Comparison of ENCODE assay signal across 10 mouse cellular contexts in the genomic region with DNA sequence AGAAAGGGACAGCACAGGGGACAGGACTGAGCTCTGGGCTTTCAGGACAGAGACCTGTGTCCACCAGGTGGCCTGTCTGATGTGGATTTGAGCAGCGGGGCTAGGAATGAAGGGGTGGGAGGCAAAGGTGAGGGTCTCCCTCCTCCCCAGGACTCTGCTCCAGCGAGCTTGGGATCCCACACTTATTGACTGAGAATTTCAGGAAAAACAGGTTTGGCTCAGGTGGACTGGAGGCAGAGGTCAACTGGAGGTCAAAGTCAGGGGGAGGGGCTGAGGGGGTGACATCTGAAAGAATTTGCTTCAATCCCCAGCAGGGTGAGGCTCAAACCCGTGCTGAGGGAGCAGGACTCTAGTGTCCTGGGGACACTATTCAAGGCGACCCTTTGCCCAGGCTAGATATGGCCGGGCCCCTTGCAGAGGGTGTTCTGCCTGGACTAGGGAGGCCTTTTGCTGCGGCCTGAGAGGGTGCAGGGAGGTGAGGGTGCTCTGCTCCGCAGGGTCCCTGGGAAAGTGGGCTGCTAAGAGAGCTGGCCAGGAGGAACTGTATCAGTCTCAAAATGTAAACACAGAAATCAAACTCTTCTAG.
A peak's percentile ranks its signal among the peaks of the same experiment; 100 is the strongest.
DNase-seq lines count a peak whose midpoint lies in the region; ATAC-seq and TF ChIP-seq lines count a peak whose summit lies in the region.
"Had no signal": no experiment of that assay in that cellular context is flagged by ENCODE, and none has a peak within 500 bp of the region (broad histone marks: within the 10 kb centered on the region; RNA-seq: fewer than 3 reads in every experiment).

No protein-coding gene starts in this region.

- H3K9ac ChIP-seq in forebrain, embryonic 11.5 days (ENCODE audit: low read length) = no peak overlapping the region
- H3K9ac ChIP-seq in hindbrain, embryonic 13.5 days = peak overlapping the region; percentile 46

- no peak overlapping the region for H3K4me3 ChIP-seq in forebrain, embryonic 10.5 days
- no peak overlapping the region for H3K4me3 ChIP-seq in forebrain, embryonic 11.5 days (ENCODE audit: low read depth, low read length)
- peak overlapping the region; percentile 51 for H3K4me3 ChIP-seq in E14TG2a.4 (replicated peaks; ENCODE audit: low read length)
- no peak overlapping the region for H3K4me3 ChIP-seq in hindbrain, embryonic 13.5 days
- H3K4me3 ChIP-seq in layer of hippocampus, adult 2 months = no peak overlapping the region

- H3K27me3 ChIP-seq in forebrain, embryonic 10.5 days (ENCODE audit: poor library complexity, severe bottlenecking) = no peaks in the 10 kb centered on the region
- no peaks in the 10 kb centered on the region for H3K27me3 ChIP-seq in forebrain, embryonic 11.5 days (ENCODE audit: control insufficient read depth, insufficient read depth, low read length)
- H3K27me3 ChIP-seq in E14TG2a.4 (ENCODE audit: insufficient read depth, low read length) = no peaks in the 10 kb centered on the region
- no peaks in the 10 kb centered on the region for H3K27me3 ChIP-seq in hindbrain, embryonic 13.5 days
- H3K27me3 ChIP-seq: Patski had no signal

- peaks cover 88% of the 10 kb centered on the region for H3K4me1 ChIP-seq in forebrain, embryonic 10.5 days
- peaks cover 43% of the 10 kb centered on the region for H3K4me1 ChIP-seq in forebrain, embryonic 11.5 days (replicated peaks; ENCODE audit: control insufficient read depth, insufficient read depth, low read length)
- peaks cover 93% of the 10 kb centered on the region for H3K4me1 ChIP-seq in E14TG2a.4 (replicated peaks; ENCODE audit: low read depth, low read length)
- H3K4me1 ChIP-seq in hindbrain, embryonic 13.5 days (replicated peaks) = peaks cover 76% of the 10 kb centered on the region

- no peak for TF ChIP-seq CTCF in E14TG2a.4 (conservative IDR thresholded peaks at IDR 0.05; ENCODE audit: low read length)
- no peak for TF ChIP-seq CTCF in layer of hippocampus, adult 2 months (conservative IDR thresholded peaks at IDR 0.05)

- H3K4me2 ChIP-seq in forebrain, embryonic 11.5 days (ENCODE audit: low read depth, low read length, severe bottlenecking) = no peak overlapping the region
- no peak overlapping the region for H3K4me2 ChIP-seq in hindbrain, embryonic 13.5 days

- H3K27ac ChIP-seq in forebrain, embryonic 10.5 days = peak overlapping the region; percentile 71
- H3K27ac ChIP-seq in forebrain, embryonic 11.5 days (ENCODE audit: low read depth, low read length) = no peak overlapping the region; the same call in 1 of the 2 replicates
- no peak overlapping the region for H3K27ac ChIP-seq in hindbrain, embryonic 13.5 days
- H3K27ac ChIP-seq in layer of hippocampus, adult 2 months = no peak overlapping the region

- peaks cover 30% of the 10 kb centered on the region for H3K36me3 ChIP-seq in forebrain, embryonic 10.5 days (replicated peaks)
- no peaks in the 10 kb centered on the region for H3K36me3 ChIP-seq in forebrain, embryonic 11.5 days (ENCODE audit: control insufficient read depth, insufficient read depth, low read length)
- H3K36me3 ChIP-seq in E14TG2a.4 (ENCODE audit: insufficient read depth, low read length) = no peaks in the 10 kb centered on the region
- peaks cover 7% of the 10 kb centered on the region; the same call in 1 of the 2 replicates for H3K36me3 ChIP-seq in hindbrain, embryonic 13.5 days

- ATAC-seq in forebrain, embryonic 11.5 days (replicated peaks; ENCODE audit: low FRiP score) = no peak
- no peak for ATAC-seq in hindbrain, embryonic 13.5 days (ENCODE audit: low FRiP score)
- ATAC-seq: Patski had no signal

- WGBS in forebrain, embryonic 10.5 days = 40% methylated on average over 7 of the region's 7 CpGs
- WGBS in forebrain, embryonic 11.5 days = 47% methylated on average over 7 of the region's 7 CpGs
- WGBS in hindbrain, embryonic 13.5 days = 50% methylated on average over 7 of the region's 7 CpGs

- no peaks in the 10 kb centered on the region for H3K9me3 ChIP-seq in forebrain, embryonic 10.5 days
- no peaks in the 10 kb centered on the region for H3K9me3 ChIP-seq in forebrain, embryonic 11.5 days (ENCODE audit: control insufficient read depth, low read length)
- H3K9me3 ChIP-seq in E14TG2a.4 (ENCODE audit: low read length) = no peaks in the 10 kb centered on the region
- no peaks in the 10 kb centered on the region for H3K9me3 ChIP-seq in hindbrain, embryonic 13.5 days

- no peak for DNase-seq in forebrain, embryonic 10.5 days (ENCODE audit: extremely low spot score, low spot score)
- no peak for DNase-seq in forebrain, embryonic 11.5 days (ENCODE audit: low spot score)
- DNase-seq in kidney, postnatal 14 days = peak; percentile 65
- DNase-seq in gastrocnemius, adult 18-20 months (ENCODE audit: low spot score) = no peak
- no peak for DNase-seq in cerebellum, adult 18-20 months
- DNase-seq in layer of hippocampus, adult 2 months (ENCODE audit: low spot score in 2 of 2) = no peak
- DNase-seq: gastrocnemius, postnatal 25 days had no signal
